Mouse (Mus musculus) embryonic fibroblast, embryonic 13.5 days (primary cell): Measurements from ENCODE around the gene Dhrs7b. TPM values are rescaled to one million over a fixed set of nuclear protein-coding genes. Genes with fewer than 3 reads are reported as not detected.

Experiments
- H3K27ac ChIP-seq: 2 replicates; pipeline ENCODE4 v1.5.1; 2012; ENCODE audit warnings: low read length, control low read depth, inconsistent platforms; ENCODE audit not compliant: insufficient read depth
- H3K4me1 ChIP-seq: 2 replicates; pipeline ENCODE4 v1.6.1; 2011; ENCODE audit warnings: low read length; ENCODE audit not compliant: control insufficient read depth, insufficient read depth
- H3K4me3 ChIP-seq: 2 replicates; pipeline ENCODE4 v1.5.1; 2011; ENCODE audit warnings: mild to moderate bottlenecking, control low read depth, low read length; ENCODE audit not compliant: insufficient read depth
- CTCF ChIP-seq: IDR thresholded peaks from 2 replicates; pipeline ENCODE4 v1.5.1; 2011; ENCODE audit warnings: mild to moderate bottlenecking, control low read depth, low read length, moderate library complexity, borderline replicate concordance; ENCODE audit not compliant: insufficient read depth
- POLR2A ChIP-seq: IDR thresholded peaks from 2 replicates; pipeline ENCODE4 v1.6.1; 2011; ENCODE audit warnings: low read depth, mild to moderate bottlenecking, control low read depth, low read length, moderate library complexity
- polyA plus RNA-seq: library from polyadenylated mRNA; stranded (reverse); fragments of >200 nt; gene quantifications from 2 replicates; pipeline ENCODE4 v1.2.4, GENCODE M21; 2011; ENCODE audit warnings: low read depth; ENCODE audit not compliant: missing spikeins, insufficient read length

Dhrs7b gene
- polyA plus RNA-seq = 19.8 and 21.8 TPM in 2 replicates

DNA sequence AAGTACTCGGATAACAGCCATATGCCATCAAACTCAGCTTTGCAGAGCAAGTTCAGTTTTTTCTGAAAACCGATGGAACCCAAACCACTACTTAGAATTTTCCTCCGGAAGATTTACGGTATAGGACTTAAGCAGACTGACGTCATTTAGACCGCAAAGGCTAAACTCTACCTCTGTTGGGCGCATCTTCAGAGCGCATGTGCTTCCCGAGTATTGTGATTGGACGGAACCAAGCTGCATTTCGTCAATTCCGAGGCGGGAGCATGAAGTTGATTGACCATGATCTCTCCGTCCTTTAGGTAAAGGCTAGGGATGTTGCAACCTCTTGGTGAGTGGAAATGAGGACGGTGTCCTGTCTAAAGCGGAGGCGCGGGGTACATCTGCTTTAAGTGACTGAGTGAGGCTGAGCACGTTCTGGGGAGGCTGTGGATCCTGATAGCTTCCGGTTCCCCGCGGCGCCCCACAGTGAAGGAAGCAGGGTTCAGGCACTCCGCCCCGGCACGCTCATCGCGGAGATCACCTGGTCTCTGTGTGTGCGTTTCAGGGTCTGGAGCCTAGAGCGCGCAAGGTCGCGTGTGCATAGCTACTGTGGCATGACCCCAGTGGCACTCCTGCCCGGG, at the start of gene Dhrs7b:
Gene Dhrs7b, plus strand, starts transcription at position 199 of the 620 bp plus-strand sequence.
- Histone ChIP-seq H3K4me1 (peaks cover 3% of the 10 kb centered on the region; the same call in 1 of the 2 replicates), H3K4me3 (peak within 1 kb of the TSS; percentile 68), H3K27ac (0 out of 2 replicates have a peak within 1 kb of the TSS, but pooled peaks have one; percentile 14)
- no peak for TF ChIP-seq CTCF
- TF ChIP-seq POLR2A = peak; percentile 76

DNA sequence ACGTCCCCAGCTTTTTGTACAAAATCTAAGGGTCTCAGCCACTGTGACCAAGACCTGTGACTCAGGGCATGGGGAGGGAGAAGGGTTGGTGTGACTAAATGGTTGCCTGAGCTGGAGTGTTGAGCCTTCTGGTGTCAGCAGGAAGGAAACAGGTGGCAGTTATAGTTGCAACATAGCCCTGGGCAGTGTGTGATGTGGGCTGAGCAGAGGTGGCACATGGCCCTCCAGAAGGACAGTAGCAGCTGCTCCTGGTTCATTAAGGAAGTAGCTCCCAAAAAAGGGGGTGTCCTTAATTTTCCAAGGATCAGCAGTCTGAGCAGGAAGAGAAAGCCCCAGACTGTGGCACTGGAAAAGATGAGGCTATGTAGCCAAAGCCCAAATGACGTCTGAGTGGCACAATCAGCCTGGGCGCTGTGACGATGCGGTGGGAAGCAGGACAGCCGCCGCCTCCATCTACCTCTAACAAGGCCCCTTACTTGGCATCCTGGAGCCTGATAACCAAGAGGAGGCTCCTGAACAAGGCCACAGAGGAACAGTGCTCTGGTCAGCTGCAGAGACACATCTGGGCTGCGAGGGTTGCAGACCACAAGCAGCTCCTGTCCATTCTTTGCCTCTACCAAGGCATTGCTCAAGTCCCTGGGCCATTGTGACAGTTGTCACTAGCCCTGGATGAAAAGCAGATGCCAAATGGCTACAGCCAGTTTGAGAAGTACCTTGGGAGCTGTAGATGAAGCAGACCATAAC, 46.1 kb upstream of the Dhrs7b start:
- TF ChIP-seq CTCF = no peak
- no peak for TF ChIP-seq POLR2A
- H3K4me1 ChIP-seq = peaks cover 12% of the 10 kb centered on the region
- no peak overlapping the region for H3K4me3 ChIP-seq
- no peak overlapping the region for H3K27ac ChIP-seq

DNA sequence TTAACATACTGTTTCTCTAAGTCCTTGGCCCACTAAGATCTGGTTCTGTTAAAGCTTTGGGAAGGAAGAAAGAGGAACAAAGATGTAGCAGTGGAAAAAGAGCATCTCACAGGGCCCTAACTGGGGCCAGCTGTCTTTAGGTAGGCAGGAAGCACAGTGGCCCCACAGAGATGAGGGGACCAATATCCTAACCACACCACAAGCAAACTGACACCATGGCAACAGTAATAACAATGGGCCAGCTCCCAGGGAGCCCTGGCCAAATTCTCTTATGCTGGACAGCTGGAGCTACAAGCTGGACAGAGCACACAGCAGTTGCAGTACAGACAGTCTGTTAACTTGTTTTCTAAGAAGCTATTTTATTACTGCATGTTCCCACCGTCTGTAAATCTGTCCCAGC, 42.8 kb upstream of the Dhrs7b start:
- Histone ChIP-seq H3K27ac (no peak overlapping the region), H3K4me1 (no peaks in the 10 kb centered on the region), H3K4me3 (no peak overlapping the region)
- no peak for TF ChIP-seq POLR2A
- TF ChIP-seq CTCF = no peak

DNA sequence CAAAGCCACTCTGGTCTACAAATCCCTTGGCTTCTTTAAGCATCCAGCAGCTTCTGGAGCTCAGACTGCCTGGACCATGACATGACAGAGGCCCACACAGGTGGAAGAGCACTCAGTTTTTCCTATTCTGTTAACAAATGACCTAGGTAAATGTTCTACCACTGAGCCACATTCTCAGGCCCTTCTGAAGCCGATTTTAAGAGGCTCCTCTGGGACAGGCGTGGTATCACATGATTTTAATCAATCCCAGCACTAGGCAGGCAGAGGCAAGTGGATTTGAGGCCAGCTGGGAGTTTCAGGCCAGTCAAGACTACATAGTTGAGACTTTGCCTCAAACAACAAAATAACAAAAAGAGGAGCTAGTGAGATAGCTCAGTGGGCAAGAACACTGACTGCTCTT, 40.0 kb upstream of the Dhrs7b start:
- TF ChIP-seq POLR2A (no peak), CTCF (no peak)
- H3K4me1 ChIP-seq = no peaks in the 10 kb centered on the region
- no peak overlapping the region for H3K27ac ChIP-seq
- H3K4me3 ChIP-seq = no peak overlapping the region

DNA sequence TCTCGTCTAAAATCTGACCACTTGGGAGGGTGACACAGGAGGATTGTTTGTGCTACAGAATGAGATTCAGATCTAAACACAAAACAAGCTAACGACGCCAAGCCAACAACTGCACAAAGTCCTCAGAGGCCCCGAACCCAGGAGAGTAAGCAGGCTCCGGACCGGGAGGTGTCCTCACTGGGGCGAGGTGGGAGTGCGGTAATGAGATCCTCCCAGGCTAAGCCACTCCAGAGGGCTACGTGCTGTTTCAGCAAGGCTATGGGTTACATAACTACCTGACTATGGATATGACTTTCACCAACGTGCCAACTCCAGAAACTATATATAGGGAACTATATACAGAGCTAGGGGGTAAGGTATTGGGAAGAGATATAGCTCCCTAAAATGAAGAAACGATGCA, 34.1 kb upstream of the Dhrs7b start:
- H3K27ac ChIP-seq = no peak overlapping the region
- no peak for TF ChIP-seq POLR2A

DNA sequence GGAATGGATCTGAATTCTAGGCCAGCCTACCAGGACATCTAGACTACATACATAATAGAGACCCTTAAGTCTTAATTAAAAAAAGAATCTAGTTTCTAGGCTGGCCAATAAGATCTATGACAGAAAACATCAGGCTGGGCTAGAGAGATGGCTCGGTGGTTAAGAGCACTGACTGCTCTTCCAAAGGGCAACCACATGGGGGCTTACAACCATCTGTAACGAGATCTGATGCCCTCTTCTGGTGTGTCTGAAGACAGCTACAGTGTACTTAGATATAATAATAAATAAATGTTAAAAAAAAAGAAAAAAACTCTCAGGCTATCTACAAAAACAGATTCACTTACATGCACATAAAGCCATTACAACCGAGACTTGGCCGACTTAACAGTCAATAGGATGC, 30.5 kb upstream of the Dhrs7b start:
- TF ChIP-seq POLR2A = no peak
- TF ChIP-seq CTCF = no peak
- no peak overlapping the region for H3K27ac ChIP-seq
- no peaks in the 10 kb centered on the region for H3K4me1 ChIP-seq
- H3K4me3 ChIP-seq = no peak overlapping the region

More for the DNA sequence above, 34.1 kb upstream of the Dhrs7b start:
- Histone ChIP-seq H3K4me3 (no peak overlapping the region), H3K4me1 (no peaks in the 10 kb centered on the region)

DNA sequence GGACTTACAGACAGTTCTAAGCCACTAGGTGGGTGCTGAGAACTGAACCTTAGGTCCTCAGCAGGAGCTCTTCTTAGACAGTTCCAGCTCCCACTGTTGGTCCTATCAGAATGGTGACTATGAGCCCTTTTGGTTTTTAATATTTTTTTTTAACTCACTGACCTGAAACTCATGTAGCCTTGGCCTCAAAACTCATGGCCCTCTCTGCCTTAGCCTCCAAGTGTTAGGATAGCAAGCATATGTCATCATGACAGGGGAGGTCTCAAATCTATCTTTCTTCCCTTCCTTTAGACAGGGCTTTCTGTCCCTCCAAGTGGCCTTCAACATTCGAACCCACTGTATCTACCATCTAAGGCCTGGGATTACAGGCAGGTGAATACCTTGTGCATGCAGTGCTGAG, 29.5 kb upstream of the Dhrs7b start:
- TF ChIP-seq CTCF (no peak), POLR2A (no peak)
- Histone ChIP-seq H3K27ac (no peak overlapping the region), H3K4me1 (no peaks in the 10 kb centered on the region), H3K4me3 (no peak overlapping the region)

DNA sequence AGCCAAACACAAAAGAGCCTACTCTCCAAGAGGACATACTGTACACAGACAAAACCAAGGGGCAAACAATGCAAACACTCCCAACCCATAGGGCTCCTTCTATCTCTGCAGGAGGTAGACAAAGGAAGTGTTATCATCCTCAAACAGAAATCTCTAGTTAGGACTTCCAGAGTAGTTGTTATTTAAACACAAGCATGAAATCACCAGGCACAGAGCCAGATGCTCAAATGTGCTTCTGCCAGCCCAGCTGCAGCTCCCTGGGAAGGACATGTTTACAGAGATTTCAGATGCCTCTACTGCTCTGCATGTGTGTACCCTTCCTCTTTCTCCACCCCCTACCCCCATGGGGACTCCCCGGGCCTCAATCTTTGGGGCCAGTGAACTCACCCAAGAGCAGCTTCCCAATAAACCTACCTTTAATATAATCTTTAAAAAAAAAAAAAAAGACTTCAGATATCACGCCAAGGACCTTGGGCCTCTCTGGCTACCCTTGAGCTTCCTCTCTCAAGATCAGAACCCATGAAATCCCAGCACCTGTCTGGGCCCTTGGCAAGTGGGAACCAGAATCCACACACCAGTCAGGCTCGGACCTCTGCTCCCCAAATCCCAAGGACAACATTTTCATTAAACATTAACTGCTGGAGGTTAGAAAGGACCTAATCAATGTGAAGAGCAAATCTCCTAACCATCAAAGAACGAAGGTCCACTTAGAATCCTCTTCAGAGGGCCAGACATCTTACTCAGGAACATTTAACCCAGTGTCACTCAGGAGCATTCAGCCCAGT, 22.0 kb upstream of the Dhrs7b start:
- H3K27ac ChIP-seq = no peak overlapping the region
- no peak for TF ChIP-seq POLR2A
- TF ChIP-seq CTCF = no peak
- no peak overlapping the region for H3K4me3 ChIP-seq
- H3K4me1 ChIP-seq = peaks cover 5% of the 10 kb centered on the region; the same call in 1 of the 2 replicates

DNA sequence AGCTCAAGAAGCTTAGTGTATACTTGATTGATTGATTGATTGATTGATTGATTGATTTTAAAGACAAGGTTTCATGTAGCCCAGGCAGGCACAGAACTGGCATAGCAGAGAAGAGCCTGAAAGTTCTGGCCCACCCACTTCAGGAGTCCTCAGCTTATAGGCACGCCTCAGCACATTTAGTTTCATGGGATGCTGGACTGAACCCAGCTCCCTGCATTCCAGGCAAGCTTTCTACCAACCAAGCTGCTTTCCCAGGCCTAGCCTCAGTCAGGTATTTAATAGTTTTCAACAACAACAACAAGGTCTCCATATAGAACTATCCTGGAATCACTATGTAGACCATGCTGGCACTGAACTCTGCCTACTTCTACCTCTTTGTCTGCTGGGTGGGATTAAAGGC, 20.9 kb upstream of the Dhrs7b start:
- Histone ChIP-seq H3K4me1 (peaks cover 5% of the 10 kb centered on the region; the same call in 1 of the 2 replicates), H3K4me3 (peak overlapping the region; percentile 51; the same call in 1 of the 2 replicates), H3K27ac (no peak overlapping the region)
- TF ChIP-seq CTCF (no peak), POLR2A (no peak)
